Mouse (Mus musculus) kidney, embryonic 16.5 days (tissue): ENCODE results near the gene Pik3cg. TPM values are rescaled to one million over a fixed set of nuclear protein-coding genes. Genes with fewer than 3 reads are reported as not detected.

Experiments
- ATAC-seq: fragments of 200-750 bp; cut with Nextera tagmentation; 2 replicates; pipeline ENCODE4 v1.8.0; 2017; ENCODE audit warnings: moderate TSS enrichment; ENCODE audit not compliant: low FRiP score, low TSS enrichment
- H3K27ac ChIP-seq: fragments of 300-500 bp; sonication (generic); 2 replicates; pipeline ENCODE4 v1.5.1; 2014; ENCODE audit warnings: low read length
- H3K27me3 ChIP-seq: fragments of 300-500 bp; sonication (generic); 2 replicates; pipeline ENCODE4 v1.6.1; 2014; ENCODE audit warnings: low read length, control low read depth, mixed read lengths; ENCODE audit not compliant: insufficient read depth
- H3K36me3 ChIP-seq: fragments of 300-500 bp; sonication (generic); 2 replicates; pipeline ENCODE4 v1.6.1; 2014; ENCODE audit warnings: low read length, control low read depth, mixed read lengths; ENCODE audit not compliant: insufficient read depth
- H3K4me1 ChIP-seq: fragments of 300-500 bp; sonication (generic); 2 replicates; pipeline ENCODE4 v1.6.1; 2014; ENCODE audit warnings: low read length, control low read depth, mixed read lengths; ENCODE audit not compliant: insufficient read depth
- H3K4me2 ChIP-seq: fragments of 300-500 bp; sonication (generic); replicated peaks from 2 replicates; pipeline ENCODE4 v1.6.1; 2014; ENCODE audit warnings: low read depth, low read length
- H3K4me3 ChIP-seq: fragments of 300-500 bp; sonication (generic); 2 replicates; pipeline ENCODE4 v1.5.1; 2014; ENCODE audit warnings: mild to moderate bottlenecking, low read length
- H3K9ac ChIP-seq: fragments of 300-500 bp; sonication (generic); replicated peaks from 2 replicates; pipeline ENCODE4 v1.6.1; 2014; ENCODE audit warnings: low read length
- H3K9me3 ChIP-seq: fragments of 300-500 bp; sonication (generic); 2 replicates; pipeline ENCODE4 v1.6.1; 2016; ENCODE audit warnings: low read length, control low read depth
- WGBS: fragments of 180-500 bp; shearing (Covaris S2); extraction: QIAGEN DNeasy Blood & Tissue Kit; methylation state at CpG from one replicate; pipeline ENCODE4 v1.1.7; 2014; 5-methylcytosine and 5-hydroxymethylcytosine counted together
- polyA plus RNA-seq: library from polyadenylated mRNA; unstranded; fragments of >200 nt; fragmentation: Nextera tagmentation; extraction: Ambion mirVana; gene quantifications from 2 replicates; pipeline ENCODE4 v1.2.1, GENCODE M21; 2015

Gene Pik3cg
- polyA plus RNA-seq, 1 experiment from 2014 or later = 2.7 TPM

- H3K4me1 ChIP-seq = peaks cover 13% of the 10 kb centered on the region; the same call in 1 of the 2 replicates
- no peaks in the 10 kb centered on the region for H3K9me3 ChIP-seq
- H3K27ac ChIP-seq = no peak overlapping the region
- H3K27me3 ChIP-seq = no peaks in the 10 kb centered on the region
- no peak overlapping the region for H3K9ac ChIP-seq
- no peak overlapping the region for H3K4me3 ChIP-seq
- ATAC-seq = no peak
- H3K36me3 ChIP-seq = no peaks in the 10 kb centered on the region
- 30% methylated on average over 8 of the region's 8 CpGs for WGBS
- H3K4me2 ChIP-seq = peak overlapping the region; percentile 3; the same call in 1 of the 2 replicates
These were observed 4.8 kb downstream of the Pik3cg start for GRCm38 (mm10) chr12:32203695-32204094.

- Histone ChIP-seq H3K27me3 (no peaks in the 10 kb centered on the region), H3K27ac (no peak overlapping the region), H3K36me3 (no peaks in the 10 kb centered on the region), H3K9ac (no peak overlapping the region), H3K4me2 (no peak overlapping the region), H3K9me3 (no peaks in the 10 kb centered on the region), H3K4me3 (no peak overlapping the region), H3K4me1 (peaks cover 13% of the 10 kb centered on the region; the same call in 1 of the 2 replicates)
- no peak for ATAC-seq
- 76% methylated on average over 5 of the region's 5 CpGs for WGBS
These were observed 5.9 kb downstream of the Pik3cg start for GRCm38 (mm10) chr12:32202583-32202982.

- H3K9me3 ChIP-seq = no peaks in the 10 kb centered on the region
- no peaks in the 10 kb centered on the region for H3K27me3 ChIP-seq
- no peaks in the 10 kb centered on the region for H3K36me3 ChIP-seq
- peaks cover 13% of the 10 kb centered on the region; the same call in 1 of the 2 replicates for H3K4me1 ChIP-seq
- 85% methylated on average over 7 of the region's 7 CpGs for WGBS
- H3K9ac ChIP-seq = no peak overlapping the region
- ATAC-seq = no peak
- no peak overlapping the region for H3K27ac ChIP-seq
- no peak overlapping the region for H3K4me3 ChIP-seq
- H3K4me2 ChIP-seq = no peak overlapping the region
These were observed 6.5 kb downstream of the Pik3cg start for GRCm38 (mm10) chr12:32201932-32202331.

- H3K4me2 ChIP-seq = no peak overlapping the region
- WGBS = 40% methylated on average over 6 of the region's 6 CpGs
- ATAC-seq = peak; percentile 71; the same call in 1 of the 2 replicates
These were observed 7.3 kb downstream of the Pik3cg start for GRCm38 (mm10) chr12:32201070-32201585.

GRCm38 (mm10) chr12:32200387-32201069, 7.9 kb downstream of the Pik3cg start:
- no peak overlapping the region for H3K27ac ChIP-seq
- peak; percentile 79 for ATAC-seq
- no peaks in the 10 kb centered on the region for H3K27me3 ChIP-seq
- no peak overlapping the region for H3K9ac ChIP-seq
- H3K4me1 ChIP-seq = peaks cover 13% of the 10 kb centered on the region; the same call in 1 of the 2 replicates
- H3K9me3 ChIP-seq = no peaks in the 10 kb centered on the region
- H3K4me3 ChIP-seq = no peak overlapping the region
- H3K36me3 ChIP-seq = no peaks in the 10 kb centered on the region
- no peak overlapping the region for H3K4me2 ChIP-seq
- WGBS = 77% methylated on average over 16 of the region's 16 CpGs

More at GRCm38 (mm10) chr12:32201070-32201585, 7.3 kb downstream of the Pik3cg start:
- no peak overlapping the region for H3K9ac ChIP-seq
- H3K4me1 ChIP-seq = peaks cover 13% of the 10 kb centered on the region; the same call in 1 of the 2 replicates
- H3K27me3 ChIP-seq = no peaks in the 10 kb centered on the region
- H3K4me3 ChIP-seq = no peak overlapping the region
- no peaks in the 10 kb centered on the region for H3K36me3 ChIP-seq
- no peaks in the 10 kb centered on the region for H3K9me3 ChIP-seq
- no peak overlapping the region for H3K27ac ChIP-seq

- H3K36me3 ChIP-seq = no peaks in the 10 kb centered on the region
- no peaks in the 10 kb centered on the region for H3K9me3 ChIP-seq
- no peak for ATAC-seq
- H3K4me3 ChIP-seq = no peak overlapping the region
- no peak overlapping the region for H3K27ac ChIP-seq
- H3K9ac ChIP-seq = no peak overlapping the region
- no peaks in the 10 kb centered on the region for H3K27me3 ChIP-seq
- H3K4me2 ChIP-seq = no peak overlapping the region
- peaks cover 13% of the 10 kb centered on the region; the same call in 1 of the 2 replicates for H3K4me1 ChIP-seq
- 68% methylated on average over 4 of the region's 4 CpGs for WGBS
These were observed 9.0 kb downstream of the Pik3cg start for GRCm38 (mm10) chr12:32199422-32199821.

- H3K36me3 ChIP-seq = no peaks in the 10 kb centered on the region
- H3K9ac ChIP-seq = no peak overlapping the region
- H3K4me2 ChIP-seq = no peak overlapping the region
- H3K27ac ChIP-seq = no peak overlapping the region
- H3K9me3 ChIP-seq = no peaks in the 10 kb centered on the region
- no peak overlapping the region for H3K4me3 ChIP-seq
- 0 out of 2 replicates have a peak, but pooled peaks cover 7% of the 10 kb centered on the region for H3K4me1 ChIP-seq
- ATAC-seq = no peak
- no peaks in the 10 kb centered on the region for H3K27me3 ChIP-seq
- 77% methylated on average over 4 of the region's 4 CpGs for WGBS
These were observed 10.4 kb downstream of the Pik3cg start for GRCm38 (mm10) chr12:32198025-32198424.

- Histone ChIP-seq H3K36me3 (no peaks in the 10 kb centered on the region), H3K9me3 (no peaks in the 10 kb centered on the region), H3K27me3 (no peaks in the 10 kb centered on the region), H3K9ac (no peak overlapping the region), H3K4me1 (no peaks in the 10 kb centered on the region), H3K27ac (no peak overlapping the region), H3K4me3 (no peak overlapping the region), H3K4me2 (no peak overlapping the region)
- WGBS = 90% methylated on average over 4 of the region's 4 CpGs
- ATAC-seq = no peak
These were observed 13.5 kb downstream of the Pik3cg start for GRCm38 (mm10) chr12:32195000-32195399.

- Histone ChIP-seq H3K4me1 (no peaks in the 10 kb centered on the region), H3K27me3 (no peaks in the 10 kb centered on the region), H3K9me3 (no peaks in the 10 kb centered on the region), H3K4me2 (no peak overlapping the region), H3K27ac (no peak overlapping the region), H3K36me3 (no peaks in the 10 kb centered on the region), H3K4me3 (no peak overlapping the region), H3K9ac (no peak overlapping the region)
- 77% methylated on average over 1 of the region's 1 CpGs for WGBS
- no peak for ATAC-seq
These were observed 14.1 kb downstream of the Pik3cg start for GRCm38 (mm10) chr12:32194358-32194757.

- Histone ChIP-seq H3K27me3 (no peaks in the 10 kb centered on the region), H3K36me3 (no peaks in the 10 kb centered on the region), H3K4me3 (no peak overlapping the region), H3K27ac (no peak overlapping the region), H3K9me3 (no peaks in the 10 kb centered on the region), H3K4me2 (no peak overlapping the region), H3K4me1 (no peaks in the 10 kb centered on the region), H3K9ac (no peak overlapping the region)
- ATAC-seq = no peak
- 66% methylated on average over 4 of the region's 4 CpGs for WGBS
These were observed 17.5 kb downstream of the Pik3cg start for GRCm38 (mm10) chr12:32190927-32191326.
